Mouse (Mus musculus) heart, adult 2 months (tissue): ENCODE measurements around the gene Resp18.

Source experiments
- CTCF ChIP-seq: fragments of 200-600 bp; IDR thresholded peaks from 2 replicates; pipeline ENCODE4 v1.8.1; 2022; ENCODE audit warnings: antibody characterized with exemption, mild to moderate bottlenecking, moderate library complexity
- EP300 ChIP-seq: fragments of 200-500 bp; IDR thresholded peaks from 2 replicates; pipeline ENCODE4 v1.6.1; 2011; ENCODE audit warnings: low read depth, low read length, control low read depth; ENCODE audit not compliant: insufficient read depth
- POLR2A ChIP-seq: fragments of 200-500 bp; IDR thresholded peaks from 2 replicates; pipeline ENCODE4 v1.6.1; 2011; ENCODE audit warnings: mild to moderate bottlenecking, low read depth, low read length, control low read depth; ENCODE audit not compliant: insufficient read depth

- TF ChIP-seq EP300 (no peak), POLR2A (no peak), CTCF (no peak)
These were observed 15.1 kb upstream of the Resp18 start for GRCm38 (mm10) chr1:75293331-75293701.
